Mouse (Mus musculus): ENCODE measurements around the gene Sirt6. TPM values are rescaled to one million over a fixed set of nuclear protein-coding genes. Genes with fewer than 3 reads are reported as not detected.
"Not testable (repeated sequence)": the region's sequence is repeated elsewhere in the genome, so short reads cannot be mapped to it uniquely, and the experiment has no call there.

The Sirt6 gene
- 19.7 and 30.0 TPM in 2 replicates for polyA plus RNA-seq (2012; rRNA removed)

DNA sequence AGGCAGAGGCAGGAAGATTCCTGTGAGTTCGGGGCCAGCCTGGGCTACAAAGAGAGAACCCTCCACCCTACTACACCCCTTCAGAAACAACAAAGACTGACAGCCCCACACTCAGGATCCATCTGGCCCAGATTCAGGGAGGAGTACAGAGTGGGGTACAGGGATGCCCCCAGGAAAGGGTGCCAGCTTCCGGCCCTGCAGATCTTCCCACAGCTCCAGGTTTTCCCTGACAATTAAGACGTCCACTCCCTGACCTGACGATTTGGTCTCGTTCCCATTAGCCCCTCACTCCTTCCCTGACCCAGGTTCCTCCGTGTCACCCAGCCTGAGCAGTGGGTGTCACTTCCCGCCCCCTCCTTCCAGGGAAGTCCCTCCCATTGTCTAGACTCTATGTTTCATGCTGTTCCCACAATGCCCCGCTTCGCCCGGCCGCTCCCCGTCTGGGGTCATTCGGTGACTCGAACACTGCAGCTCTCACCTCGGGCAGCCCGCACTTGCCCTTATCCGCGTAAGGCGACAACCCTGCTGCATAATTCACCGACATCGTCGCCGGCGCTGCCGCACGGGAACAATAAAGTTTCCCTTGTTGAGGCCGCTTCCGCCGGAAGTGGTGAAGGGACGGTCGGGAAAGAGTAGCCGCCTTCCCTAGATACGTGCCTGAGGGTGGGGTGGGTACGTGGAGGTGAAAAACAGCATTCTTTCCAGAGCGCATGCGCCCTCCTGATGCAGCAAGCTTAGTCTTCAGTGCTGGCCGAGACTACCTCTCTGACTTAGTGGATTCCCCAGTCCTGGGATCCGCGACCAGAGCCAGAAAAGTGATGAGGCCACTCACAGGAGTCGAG is at the start of gene Sirt6:
Gene Sirt6 (minus strand): TSS at position 804 of the 842 bp plus-strand sequence.
- 3% methylated on average over 40 of the region's 40 CpGs for WGBS
- DNase-seq (ENCODE audit: low read depth, low spot score) = peak; percentile 85

DNA sequence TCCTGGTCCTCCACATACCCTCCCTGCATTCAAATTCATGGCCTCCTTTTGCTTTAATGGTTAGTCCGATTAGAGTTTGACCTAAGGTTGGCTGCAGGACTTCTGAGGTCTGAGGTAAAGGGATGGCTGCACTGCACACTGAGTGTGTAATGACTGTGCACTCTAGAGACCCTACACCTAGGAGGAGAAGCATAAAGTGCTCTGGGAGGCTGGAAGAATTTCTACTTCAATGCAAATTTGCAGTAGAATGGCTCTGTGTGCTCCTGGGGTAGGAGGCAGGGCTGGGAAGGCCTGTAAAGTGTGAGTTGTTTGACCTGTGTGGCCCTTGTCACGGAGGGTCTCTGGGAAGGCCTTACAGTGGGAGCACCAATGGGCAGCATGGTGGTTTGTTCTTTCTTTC is 28.6 kb upstream of the Sirt6 start:
- WGBS = 97% methylated on average over 2 of the region's 2 CpGs
- no peak for DNase-seq (ENCODE audit: low read depth, low spot score)

DNA sequence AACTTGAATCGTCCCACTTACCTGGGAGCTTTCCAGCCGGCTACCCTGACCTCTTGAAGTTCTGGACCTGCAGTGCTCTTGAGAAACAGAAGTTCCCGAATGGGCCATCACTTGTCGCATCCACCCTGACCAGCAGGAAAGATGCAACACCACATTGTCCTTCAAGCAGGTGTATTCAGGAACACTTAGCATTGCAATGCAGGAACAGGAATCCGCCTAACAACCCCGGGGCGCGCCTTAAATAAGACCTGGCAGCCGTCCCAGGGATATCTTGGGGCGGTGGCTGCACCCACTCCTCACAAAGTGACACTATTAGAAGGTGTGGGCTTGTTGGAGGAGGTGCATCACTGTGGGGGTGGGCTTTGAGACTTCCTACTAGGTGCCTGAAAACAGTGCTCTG is 27.6 kb upstream of the Sirt6 start:
- 97% methylated on average over 10 of the region's 10 CpGs for WGBS
- no peak for DNase-seq (ENCODE audit: low read depth, low spot score)

DNA sequence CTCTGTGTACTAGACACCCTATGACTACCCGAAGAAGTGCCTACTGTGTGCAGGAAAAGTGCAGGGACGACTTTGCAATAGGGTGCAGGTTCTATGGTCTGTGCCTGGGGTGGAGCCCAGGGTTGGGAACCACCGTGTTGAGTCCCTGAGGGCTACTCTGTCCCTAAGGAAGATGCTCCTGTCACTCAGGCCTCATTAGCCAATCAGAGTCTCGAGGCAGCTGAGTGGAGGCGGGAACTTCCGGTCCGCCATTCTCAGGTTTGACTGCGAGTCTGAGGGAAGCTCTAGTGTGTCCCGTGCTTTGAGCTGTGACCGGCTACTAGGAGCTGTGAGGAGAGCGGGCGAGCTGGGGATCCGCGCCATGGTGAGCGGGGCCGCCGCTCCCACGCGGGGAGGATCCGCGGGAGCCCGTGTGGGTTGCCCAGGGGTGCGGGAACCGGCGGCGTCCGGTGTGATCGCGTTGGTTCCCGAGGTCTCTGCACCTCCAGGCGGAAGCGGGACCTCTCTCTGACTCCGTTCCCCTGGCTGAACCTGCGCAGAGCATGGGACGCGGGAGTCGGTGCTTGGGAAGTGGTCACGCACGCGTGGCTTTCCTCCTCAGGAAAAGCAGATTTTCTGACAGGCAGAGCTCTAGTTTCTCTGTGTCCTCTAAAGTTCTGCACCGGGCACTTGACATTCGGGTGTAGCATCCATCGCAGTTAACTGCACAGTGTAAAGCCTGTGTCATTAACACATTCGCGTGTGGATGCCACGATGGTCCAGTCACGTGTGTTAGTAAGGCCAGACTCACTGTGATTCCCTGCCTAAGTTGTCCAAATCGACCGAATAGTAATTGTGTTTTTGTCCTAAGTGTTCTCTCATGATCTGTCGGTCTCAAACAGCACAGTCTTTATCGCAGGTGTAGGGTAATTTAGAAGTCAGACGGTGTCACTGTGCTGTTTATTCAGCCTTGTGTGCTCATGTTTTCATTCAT is 21.5 kb upstream of the Sirt6 start, which contains the start of gene Gm10778:
Gene Gm10778 (plus strand): TSS at position 257 of the 973 bp plus-strand sequence.
- WGBS = under 1% methylated on average over 38 of the region's 52 CpGs
- DNase-seq (ENCODE audit: low read depth, low spot score) = peak; percentile 80

DNA sequence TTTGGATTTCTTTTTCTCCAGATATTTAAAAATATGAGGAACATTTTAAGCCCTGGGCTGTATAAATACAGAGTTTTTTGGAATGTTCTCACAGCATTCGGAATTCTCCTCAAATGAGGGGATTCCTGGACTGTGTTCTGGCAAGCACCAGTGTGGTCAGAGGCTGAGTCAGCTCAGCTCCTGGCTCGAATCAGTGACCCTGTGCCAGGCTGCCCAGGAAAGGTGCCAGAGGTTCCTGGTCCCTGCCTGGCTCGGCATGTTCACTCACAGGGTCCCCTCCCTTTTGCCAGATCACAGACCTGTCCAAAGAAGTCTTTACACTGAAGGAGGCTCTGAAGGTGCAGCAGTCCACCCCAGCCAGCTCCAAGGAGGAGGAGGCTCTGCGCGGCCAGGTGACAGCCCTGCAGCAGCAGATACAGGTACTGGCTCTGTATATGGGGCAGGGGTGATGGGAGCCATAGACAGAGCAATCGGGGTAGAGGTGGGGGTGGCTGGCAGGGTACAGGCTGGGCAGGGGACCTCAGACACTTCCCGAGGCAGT is 18.5 kb upstream of the Sirt6 start:
- WGBS = 83% methylated on average over 7 of the region's 7 CpGs
- no peak for DNase-seq (ENCODE audit: low read depth, low spot score)

DNA sequence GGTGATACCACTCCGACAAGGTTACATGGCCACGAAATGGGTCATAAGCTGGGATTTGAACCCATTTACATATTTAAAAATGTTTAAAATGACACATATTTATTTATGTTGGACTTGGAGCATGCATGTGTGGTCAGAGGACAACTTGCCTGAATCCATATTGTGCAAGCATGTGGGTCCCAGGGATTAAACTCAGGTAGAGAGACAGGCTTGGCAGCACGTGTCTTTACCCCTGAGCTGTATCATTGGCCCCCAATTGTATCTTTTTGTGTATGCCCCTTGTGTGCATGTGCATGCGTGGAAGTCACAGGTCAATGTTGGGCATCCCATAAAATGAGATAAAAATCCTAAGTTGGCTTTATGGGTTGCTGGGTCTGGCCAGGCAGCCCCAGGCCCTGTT is 17.8 kb upstream of the Sirt6 start:
- 92% methylated on average over 4 of the region's 4 CpGs for WGBS
- no peak for DNase-seq (ENCODE audit: low read depth, low spot score)

DNA sequence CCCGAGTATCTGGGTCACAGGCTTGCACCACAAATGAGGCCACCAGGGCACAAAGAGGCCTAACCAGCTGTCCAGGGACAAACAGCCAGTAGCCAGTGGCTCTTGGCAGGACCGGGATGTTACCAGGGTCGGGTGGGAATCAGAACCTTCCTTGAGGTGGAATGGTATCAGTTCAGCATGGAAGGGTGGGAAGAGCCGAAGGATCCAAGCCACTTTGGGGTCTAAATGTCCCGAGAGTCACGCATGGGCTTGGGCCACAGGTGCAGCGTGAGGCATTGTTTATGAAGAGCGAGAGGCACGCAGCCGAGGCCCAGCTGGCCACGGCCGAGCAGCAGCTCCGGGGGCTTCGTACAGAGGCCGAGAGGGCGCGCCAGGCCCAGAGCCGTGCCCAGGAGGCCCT is 17.1 kb upstream of the Sirt6 start:
- DNase-seq (ENCODE audit: low read depth, low spot score) = no peak
- WGBS = 95% methylated on average over 18 of the region's 18 CpGs

DNA sequence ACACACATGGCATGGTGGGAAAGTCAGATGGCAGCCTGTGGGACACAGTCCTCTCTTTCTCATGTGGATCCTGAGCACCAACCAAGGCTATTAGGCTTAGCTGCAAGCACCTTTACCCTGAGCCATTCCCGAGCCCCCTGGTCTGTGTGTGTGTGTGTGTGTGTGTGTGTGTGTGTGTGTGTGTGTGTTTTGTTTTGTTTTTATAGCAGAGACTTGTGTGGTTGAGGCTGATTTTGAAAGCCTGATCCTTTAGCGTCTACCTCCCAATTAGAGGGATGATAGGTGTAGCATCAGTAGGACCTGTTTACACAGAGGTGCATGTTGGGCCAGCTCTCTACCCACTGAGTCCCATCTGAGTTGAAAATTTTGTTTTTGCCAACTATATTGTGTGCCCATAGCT is 16.6 kb upstream of the Sirt6 start:
- 56% methylated on average over 2 of the region's 2 CpGs for WGBS
- DNase-seq (ENCODE audit: low read depth, low spot score) = no peak

DNA sequence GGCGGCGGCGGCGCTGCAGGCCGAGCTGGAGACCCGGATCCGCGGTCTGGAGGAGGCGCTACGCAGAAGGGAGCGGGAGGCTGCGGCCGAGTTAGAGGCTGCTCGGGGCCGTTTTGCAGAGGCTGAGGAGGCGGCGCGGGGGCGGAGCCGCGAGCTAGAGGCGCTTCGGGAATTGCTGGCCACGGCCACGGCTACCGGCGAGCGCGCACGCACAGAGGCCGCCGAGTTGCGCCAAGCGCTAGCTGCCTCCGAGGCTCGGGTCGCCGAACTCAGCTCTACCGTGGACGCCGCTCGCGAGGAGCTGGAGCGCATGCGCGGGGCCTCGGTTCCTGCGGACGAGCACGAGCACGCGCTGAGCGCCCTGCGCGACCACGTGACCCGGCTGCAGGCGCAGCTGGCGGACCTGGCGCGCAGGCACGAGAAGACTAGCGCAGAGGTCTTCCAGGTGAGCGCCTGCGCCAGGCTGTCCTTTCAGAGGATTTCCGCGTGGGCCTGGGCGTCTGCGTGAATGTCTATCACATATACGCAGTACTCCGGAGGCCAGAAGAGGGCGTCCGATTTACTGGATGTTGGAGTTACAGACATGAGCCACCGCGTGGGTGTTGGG is 16.0 kb upstream of the Sirt6 start:
- WGBS = under 1% methylated on average over 70 of the region's 75 CpGs
- peak; percentile 70 for DNase-seq (ENCODE audit: low read depth, low spot score)

DNA sequence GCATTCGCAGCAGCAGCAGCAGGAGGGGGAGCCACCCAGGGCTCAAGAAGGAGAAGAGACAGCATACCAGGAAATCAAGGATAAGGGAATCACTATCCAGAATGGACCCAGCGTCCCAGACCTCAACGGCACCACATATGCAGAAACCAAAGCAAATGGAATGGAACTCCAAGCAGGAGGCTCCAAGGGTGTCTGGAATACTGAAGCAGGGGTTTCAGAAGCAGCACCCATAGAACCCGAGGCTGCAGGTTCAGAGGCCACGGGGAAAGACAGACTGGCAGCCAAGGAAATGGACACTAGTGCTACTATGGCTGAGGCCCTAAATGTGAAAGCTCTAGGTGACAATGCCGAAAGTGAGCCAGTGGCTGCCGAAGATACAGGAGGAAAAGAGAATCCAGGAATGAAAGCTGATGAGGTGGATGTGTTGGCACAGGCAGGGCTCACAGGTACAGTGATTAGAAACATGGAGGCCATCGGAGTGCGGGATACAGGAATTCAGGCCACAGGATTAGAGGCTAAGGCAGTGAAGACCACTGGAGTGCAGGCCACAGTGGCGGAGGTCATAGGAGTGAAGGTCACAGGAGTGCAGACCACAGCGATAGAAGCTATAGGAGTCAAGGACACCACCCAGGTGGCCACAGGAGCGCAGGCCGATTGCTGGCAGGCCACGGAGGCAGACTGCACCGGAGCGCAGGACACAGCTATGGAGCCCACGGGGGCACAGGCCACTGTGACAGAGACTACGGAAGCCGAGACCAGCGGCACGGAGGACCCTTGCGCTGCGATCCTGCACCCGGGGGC is 15.3 kb upstream of the Sirt6 start:
- WGBS = 7% methylated on average over 24 of the region's 24 CpGs
- no peak for DNase-seq (ENCODE audit: low read depth, low spot score)

DNA sequence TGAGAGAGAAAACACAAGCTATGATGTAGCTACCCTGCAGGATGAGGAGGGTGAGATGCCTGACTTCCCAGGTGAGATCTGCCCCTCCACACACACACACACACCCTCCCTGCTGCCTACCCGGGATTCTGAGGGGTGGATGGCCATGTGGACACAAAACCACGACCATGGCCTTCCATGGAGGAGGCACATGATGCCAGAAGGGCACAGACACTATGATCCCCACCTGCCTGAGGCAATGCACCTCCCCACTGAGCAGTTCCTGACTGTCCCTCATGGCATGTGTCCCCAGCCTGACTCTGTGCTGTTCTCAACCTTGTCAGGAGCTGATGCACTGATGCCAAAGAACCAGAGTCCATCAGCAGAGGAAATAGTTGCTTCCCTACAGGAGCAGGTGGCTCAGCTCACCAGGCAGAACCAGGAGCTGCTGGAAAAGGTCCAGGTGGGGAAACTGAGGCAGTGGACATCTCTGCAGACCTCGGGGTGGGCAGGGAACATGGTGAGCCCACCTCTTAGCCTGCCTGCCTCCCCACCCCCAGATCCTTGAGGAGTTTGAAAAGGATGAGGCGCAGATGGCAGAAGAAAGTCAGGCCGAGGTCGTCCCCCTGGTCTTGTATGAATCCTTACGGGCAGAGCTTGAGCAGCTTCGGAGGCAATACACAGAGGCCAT is 14.5 kb upstream of the Sirt6 start:
- 61% methylated on average over 8 of the region's 8 CpGs for WGBS
- DNase-seq (ENCODE audit: low read depth, low spot score) = no peak

DNA sequence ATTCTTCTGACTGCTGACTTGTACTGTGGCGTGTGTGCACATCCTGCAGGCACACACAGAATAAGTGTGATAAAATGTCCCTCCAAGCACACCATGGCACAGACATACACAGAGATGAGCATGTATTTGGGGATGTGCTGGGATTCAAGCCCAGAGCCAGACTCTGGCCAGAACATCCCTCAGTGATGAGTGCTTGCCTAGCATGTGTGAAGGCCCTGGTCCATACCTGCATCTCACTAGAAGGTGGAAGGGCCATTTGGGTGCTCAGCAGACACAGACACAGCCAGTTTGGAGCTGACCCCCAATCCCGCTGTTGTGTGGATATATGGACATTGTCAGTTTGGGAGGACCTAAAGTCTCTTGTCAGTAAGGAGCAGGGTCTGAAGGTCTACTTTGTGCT is 14.0 kb upstream of the Sirt6 start:
- WGBS = 94% methylated on average over 2 of the region's 2 CpGs
- no peak for DNase-seq (ENCODE audit: low read depth, low spot score)

DNA sequence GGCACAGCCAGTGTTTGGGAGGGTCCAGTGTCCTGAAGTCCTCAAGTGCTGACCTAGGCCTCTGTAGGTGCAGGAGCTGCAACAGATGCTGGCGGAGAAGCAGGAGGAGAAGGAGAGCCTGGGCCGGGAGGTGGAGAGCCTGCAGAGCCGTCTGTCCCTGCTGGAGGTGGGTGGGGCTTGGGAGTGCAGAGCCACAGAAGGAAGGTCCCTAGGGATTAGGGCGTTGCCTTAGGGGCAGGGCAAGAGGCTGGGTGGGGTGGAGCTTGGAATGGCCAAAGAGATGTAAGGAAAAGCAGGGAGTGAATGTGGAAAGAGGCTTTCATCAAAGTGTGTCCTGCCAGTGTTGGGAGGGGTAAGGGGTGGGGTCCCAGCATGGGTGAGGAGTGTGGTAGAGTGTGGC is 13.2 kb upstream of the Sirt6 start:
- WGBS = 41% methylated on average over 4 of the region's 4 CpGs
- not testable (repeated sequence) for DNase-seq (ENCODE audit: low read depth, low spot score)

DNA sequence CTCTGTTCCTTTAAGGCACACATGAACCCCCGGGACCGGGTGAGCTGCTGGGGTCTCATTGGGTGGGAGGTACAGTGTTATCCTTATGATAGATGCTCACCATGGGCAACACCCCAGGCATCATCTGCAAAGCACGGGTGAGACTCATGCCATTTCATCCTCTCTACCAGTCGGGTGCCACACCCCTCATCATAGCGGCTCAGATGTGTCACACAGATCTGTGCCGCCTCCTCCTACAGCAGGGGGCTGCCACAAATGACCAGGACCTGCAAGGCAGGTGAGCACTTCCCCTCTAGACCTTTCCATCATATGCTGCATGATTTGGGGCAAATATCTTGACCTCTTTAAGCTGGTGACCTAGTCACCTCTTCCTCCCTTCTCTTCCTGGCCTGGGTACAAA is 10.5 kb upstream of the Sirt6 start:
- 64% methylated on average over 6 of the region's 6 CpGs for WGBS
- no peak for DNase-seq (ENCODE audit: low read depth, low spot score)

DNA sequence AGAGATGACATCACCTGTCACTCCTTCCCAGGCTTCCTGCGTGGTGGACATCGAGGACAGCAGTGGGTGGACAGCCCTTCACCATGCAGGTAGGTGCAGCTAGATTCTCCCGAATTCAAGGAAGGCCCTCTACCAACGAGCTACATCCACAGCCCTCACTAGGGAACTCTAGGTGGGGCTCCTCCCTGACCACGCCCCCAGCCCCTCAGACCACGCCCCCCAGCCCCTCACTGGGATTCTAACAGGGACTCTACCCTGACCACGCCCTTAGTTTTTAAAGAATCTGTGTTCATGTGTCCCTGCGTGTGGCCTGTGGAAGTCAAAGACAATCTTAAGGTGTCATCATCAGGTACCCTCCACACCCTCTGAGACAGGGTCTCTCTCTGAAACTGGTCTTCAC is 8.7 kb upstream of the Sirt6 start:
- no peak for DNase-seq (ENCODE audit: low read depth, low spot score)
- WGBS = 23% methylated on average over 8 of the region's 8 CpGs

DNA sequence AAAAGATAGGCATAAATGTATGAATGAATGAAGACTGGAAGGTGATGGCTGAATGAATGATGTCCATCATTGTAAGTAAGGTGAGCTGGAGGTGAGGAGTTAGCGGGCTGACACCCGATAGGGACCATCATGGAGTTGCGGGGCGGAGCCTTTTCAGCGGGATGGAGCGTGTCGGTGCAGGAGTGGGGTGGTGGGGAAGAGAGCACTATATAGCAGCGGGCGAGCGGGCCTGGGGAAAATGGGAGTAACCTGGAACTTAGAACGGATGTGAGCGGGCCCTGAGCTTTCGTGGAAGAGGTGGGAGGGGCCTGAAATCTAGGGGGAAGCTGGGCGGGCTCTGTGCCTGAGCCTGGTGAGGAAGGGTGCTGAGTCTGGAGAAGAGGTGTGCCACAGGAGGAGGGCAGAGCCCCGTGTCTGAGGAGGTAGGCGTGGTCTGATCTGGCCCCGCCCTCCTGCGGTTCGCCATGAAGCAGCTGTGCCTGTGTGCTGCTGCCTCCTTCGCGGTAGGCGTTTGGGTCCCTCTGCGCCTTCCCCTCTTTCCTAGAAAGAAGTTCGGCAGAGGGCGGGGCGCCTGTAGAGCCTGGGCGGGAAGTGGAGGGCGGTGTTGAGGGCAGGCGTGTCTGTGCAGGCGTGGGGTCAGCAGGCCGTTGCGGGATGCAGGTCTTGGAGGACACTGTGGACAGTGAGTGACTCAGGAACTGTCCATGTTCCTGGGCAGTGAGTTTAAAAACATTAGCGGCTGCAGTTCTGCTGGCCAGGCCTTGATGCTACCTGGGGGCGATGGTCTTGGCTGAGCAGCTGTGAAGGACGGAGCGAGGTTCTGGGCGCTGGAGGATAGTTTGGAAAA is 5.9 kb upstream of the Sirt6 start:
- WGBS = 4% methylated on average over 37 of the region's 37 CpGs
- peak; percentile 53 for DNase-seq (ENCODE audit: low read depth, low spot score)

DNA sequence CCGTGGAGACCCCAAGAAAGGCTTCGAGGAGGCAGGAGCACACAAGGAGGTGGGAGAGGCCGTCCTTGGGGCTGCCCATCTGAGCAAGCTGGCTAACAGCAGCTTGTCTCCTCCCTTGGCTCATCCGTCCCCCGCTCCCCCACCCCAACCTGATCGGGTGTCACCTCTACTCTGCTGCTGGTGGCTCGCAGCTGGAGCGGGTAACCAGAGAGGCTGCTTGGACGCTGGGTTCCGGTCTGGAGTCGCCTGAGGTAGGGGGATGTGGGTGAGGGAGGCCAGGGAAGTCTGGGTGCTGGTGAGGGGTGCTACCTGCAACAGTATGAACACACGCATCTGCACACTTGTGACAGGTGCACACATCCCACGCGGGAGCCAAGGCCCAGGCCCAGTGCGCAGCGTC is 793 bp upstream of the Sirt6 start, which contains the start of gene Ankrd24:
Gene Ankrd24 (plus strand): TSS at position 151 of the 400 bp plus-strand sequence.
- 84% methylated on average over 16 of the region's 16 CpGs for WGBS
- DNase-seq (ENCODE audit: low read depth, low spot score) = no peak

DNA sequence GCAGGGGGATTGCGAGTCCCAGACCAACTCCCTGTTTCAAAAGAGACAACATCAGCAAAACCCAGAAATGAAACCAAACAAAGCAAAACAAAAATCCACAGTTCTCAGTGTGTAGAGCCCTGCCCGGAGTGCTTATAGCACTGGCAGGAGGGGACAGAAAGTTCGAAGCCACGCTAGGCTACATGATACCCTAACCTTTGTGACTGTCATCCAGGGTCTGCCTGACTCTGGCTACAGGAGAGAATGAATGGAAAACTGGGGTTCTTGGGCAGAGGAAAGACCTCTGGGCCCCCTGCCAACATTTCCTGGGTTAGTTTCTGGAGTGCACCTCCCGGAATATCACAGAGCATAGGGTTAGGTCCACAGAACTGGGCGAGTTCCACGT is 231 bp upstream of the Sirt6 start:
- 18% methylated on average over 7 of the region's 7 CpGs for WGBS
- no peak for DNase-seq (ENCODE audit: low read depth, low spot score)
